Mouse (Mus musculus) C2C12 (cell line): ENCODE measurements around the gene Socs2. TPM values are rescaled to one million over a fixed set of nuclear protein-coding genes. Genes with fewer than 3 reads are reported as not detected.

Experiments
- H3K27me3 ChIP-seq: one replicate; pipeline ENCODE4 v1.6.1; 2011; ENCODE audit not compliant: control insufficient read depth, insufficient read depth, insufficient read length
- H3K36me3 ChIP-seq: one replicate; pipeline ENCODE4 v1.6.1; 2011; ENCODE audit not compliant: control insufficient read depth, insufficient read depth
- H3K4me3 ChIP-seq: one replicate; pipeline ENCODE4 v1.5.1; 2011; ENCODE audit warnings: mild to moderate bottlenecking, control low read depth; ENCODE audit not compliant: poor library complexity, insufficient read depth, severe bottlenecking
- H3K79me2 ChIP-seq: one replicate; pipeline ENCODE4 v1.6.1; 2011; ENCODE audit not compliant: control insufficient read depth, insufficient read depth
- H3K79me3 ChIP-seq: one replicate; pipeline ENCODE4 v1.6.1; 2011; ENCODE audit warnings: low read depth, control low read depth
- H3ac ChIP-seq: one replicate; pipeline ENCODE3; 2011; ENCODE audit warnings: low read depth; ENCODE audit not compliant: control insufficient read depth, insufficient read length
- CEBPB ChIP-seq: IDR thresholded peaks from one replicate; pipeline ENCODE4 v1.6.1; 2011; ENCODE audit warnings: low read depth, mild to moderate bottlenecking, control low read depth, moderate library complexity
- CTCF ChIP-seq: IDR thresholded peaks from one replicate; pipeline ENCODE4 v1.5.1; 2011; ENCODE audit not compliant: control insufficient read depth, insufficient read depth, insufficient read length
- FOSL1 ChIP-seq: IDR thresholded peaks from one replicate; pipeline ENCODE4 v1.8.0; 2011; ENCODE audit warnings: mild to moderate bottlenecking, low read length; ENCODE audit not compliant: poor library complexity, insufficient read depth, severe bottlenecking
- MAX ChIP-seq: IDR thresholded peaks from one replicate; pipeline ENCODE4 v1.6.1; 2011; ENCODE audit warnings: mild to moderate bottlenecking, control low read depth
- MYOD1 ChIP-seq: IDR thresholded peaks from one replicate; pipeline ENCODE4 v1.6.1; 2011; ENCODE audit warnings: low read depth; ENCODE audit not compliant: control insufficient read depth, insufficient read length
- MYOG ChIP-seq: IDR thresholded peaks from one replicate; pipeline ENCODE4 v1.6.1; 2011; ENCODE audit not compliant: control insufficient read depth, insufficient read length; ENCODE audit errors: extremely low read depth
- USF1 ChIP-seq: IDR thresholded peaks from one replicate; pipeline ENCODE4 v1.6.1; 2011; ENCODE audit warnings: low read depth, mild to moderate bottlenecking, control low read depth, moderate library complexity
- polyA plus RNA-seq: library from polyadenylated mRNA; unstranded; fragments of >200 nt; fragmentation: generic; extraction: Trizol; gene quantifications from one replicate; pipeline ENCODE4 v1.2.1, GENCODE M21; 2012; ENCODE audit warnings: missing spikeins

Socs2 gene
- polyA plus RNA-seq, 1 experiment = 21.6 TPM

GRCm38 (mm10) chr10:95429111-95429510, 12.1 kb upstream of the Socs2 start:
- Histone ChIP-seq H3ac (no peak overlapping the region), H3K4me3 (no peak overlapping the region), H3K27me3 (no peaks in the 10 kb centered on the region), H3K36me3 (no peaks in the 10 kb centered on the region), H3K79me2 (no peaks in the 10 kb centered on the region), H3K79me3 (no peaks in the 10 kb centered on the region)
- TF ChIP-seq CEBPB (no peak), FOSL1 (no peak), MAX (no peak), CTCF (no peak), MYOG (no peak), USF1 (no peak), MYOD1 (no peak)

GRCm38 (mm10) chr10:95426207-95427115, 9.5 kb upstream of the Socs2 start:
- Histone ChIP-seq H3K79me3 (no peaks in the 10 kb centered on the region), H3ac (no peak overlapping the region), H3K27me3 (no peaks in the 10 kb centered on the region), H3K79me2 (no peaks in the 10 kb centered on the region), H3K4me3 (no peak overlapping the region), H3K36me3 (no peaks in the 10 kb centered on the region)
- TF ChIP-seq USF1 (no peak), MYOD1 (no peak), FOSL1 (no peak)

GRCm38 (mm10) chr10:95422681-95423080, 5.7 kb upstream of the Socs2 start:
- TF ChIP-seq USF1 (no peak), MYOD1 (no peak), CEBPB (no peak), MYOG (no peak), CTCF (no peak), FOSL1 (no peak), MAX (no peak)
- Histone ChIP-seq H3K79me2 (no peaks in the 10 kb centered on the region), H3ac (no peak overlapping the region), H3K36me3 (no peaks in the 10 kb centered on the region), H3K4me3 (no peak overlapping the region), H3K79me3 (no peaks in the 10 kb centered on the region), H3K27me3 (no peaks in the 10 kb centered on the region)

GRCm38 (mm10) chr10:95420284-95420683, 3.3 kb upstream of the Socs2 start:
- Histone ChIP-seq H3K27me3 (no peaks in the 10 kb centered on the region), H3ac (no peak overlapping the region), H3K79me2 (no peaks in the 10 kb centered on the region), H3K36me3 (no peaks in the 10 kb centered on the region), H3K4me3 (no peak overlapping the region), H3K79me3 (no peaks in the 10 kb centered on the region)
- TF ChIP-seq MYOG (no peak), CEBPB (no peak), CTCF (no peak), MYOD1 (no peak), FOSL1 (no peak), MAX (no peak), USF1 (no peak)

- no peak for TF ChIP-seq USF1
- no peak for TF ChIP-seq FOSL1
- no peak for TF ChIP-seq MAX
- TF ChIP-seq CEBPB = no peak
- no peak for TF ChIP-seq MYOG
- TF ChIP-seq MYOD1 = no peak
- TF ChIP-seq CTCF = no peak
- no peaks in the 10 kb centered on the region for H3K27me3 ChIP-seq
- H3K79me2 ChIP-seq = no peaks in the 10 kb centered on the region
- no peaks in the 10 kb centered on the region for H3K36me3 ChIP-seq
- H3K4me3 ChIP-seq = no peak overlapping the region
- H3ac ChIP-seq = no peak overlapping the region
- H3K79me3 ChIP-seq = no peaks in the 10 kb centered on the region
These were observed 2.7 kb upstream of the Socs2 start for GRCm38 (mm10) chr10:95419726-95420125.
